Mouse (Mus musculus) C2C12 (cell line): ENCODE results near the gene Nck1. TPM values are rescaled to one million over a fixed set of nuclear protein-coding genes. Genes with fewer than 3 reads are reported as not detected.

Source experiments
- H3K27me3 ChIP-seq: one replicate; pipeline ENCODE4 v1.6.1; 2011; ENCODE audit not compliant: control insufficient read depth, insufficient read depth, insufficient read length
- H3K36me3 ChIP-seq: one replicate; pipeline ENCODE4 v1.6.1; 2011; ENCODE audit not compliant: control insufficient read depth, insufficient read depth
- H3K4me3 ChIP-seq: one replicate; pipeline ENCODE4 v1.5.1; 2011; ENCODE audit warnings: mild to moderate bottlenecking, control low read depth; ENCODE audit not compliant: poor library complexity, insufficient read depth, severe bottlenecking
- H3K79me2 ChIP-seq: one replicate; pipeline ENCODE4 v1.6.1; 2011; ENCODE audit not compliant: control insufficient read depth, insufficient read depth
- H3K79me3 ChIP-seq: one replicate; pipeline ENCODE4 v1.6.1; 2011; ENCODE audit warnings: low read depth, control low read depth
- H3ac ChIP-seq: one replicate; pipeline ENCODE3; 2011; ENCODE audit warnings: low read depth; ENCODE audit not compliant: control insufficient read depth, insufficient read length
- CEBPB ChIP-seq: IDR thresholded peaks from one replicate; pipeline ENCODE4 v1.6.1; 2011; ENCODE audit warnings: low read depth, mild to moderate bottlenecking, control low read depth, moderate library complexity
- CTCF ChIP-seq: IDR thresholded peaks from one replicate; pipeline ENCODE4 v1.5.1; 2011; ENCODE audit not compliant: control insufficient read depth, insufficient read depth, insufficient read length
- FOSL1 ChIP-seq: IDR thresholded peaks from one replicate; pipeline ENCODE4 v1.8.0; 2011; ENCODE audit warnings: mild to moderate bottlenecking, low read length; ENCODE audit not compliant: poor library complexity, insufficient read depth, severe bottlenecking
- MAX ChIP-seq: IDR thresholded peaks from one replicate; pipeline ENCODE4 v1.6.1; 2011; ENCODE audit warnings: mild to moderate bottlenecking, control low read depth
- MYOD1 ChIP-seq: IDR thresholded peaks from one replicate; pipeline ENCODE4 v1.6.1; 2011; ENCODE audit warnings: low read depth; ENCODE audit not compliant: control insufficient read depth, insufficient read length
- MYOG ChIP-seq: IDR thresholded peaks from one replicate; pipeline ENCODE4 v1.6.1; 2011; ENCODE audit not compliant: control insufficient read depth, insufficient read length; ENCODE audit errors: extremely low read depth
- USF1 ChIP-seq: IDR thresholded peaks from one replicate; pipeline ENCODE4 v1.6.1; 2011; ENCODE audit warnings: low read depth, mild to moderate bottlenecking, control low read depth, moderate library complexity
- polyA plus RNA-seq: library from polyadenylated mRNA; unstranded; fragments of >200 nt; fragmentation: generic; extraction: Trizol; gene quantifications from one replicate; pipeline ENCODE4 v1.2.1, GENCODE M21; 2012; ENCODE audit warnings: missing spikeins

Nck1 gene
- polyA plus RNA-seq, 1 experiment, result 17.1 TPM

DNA sequence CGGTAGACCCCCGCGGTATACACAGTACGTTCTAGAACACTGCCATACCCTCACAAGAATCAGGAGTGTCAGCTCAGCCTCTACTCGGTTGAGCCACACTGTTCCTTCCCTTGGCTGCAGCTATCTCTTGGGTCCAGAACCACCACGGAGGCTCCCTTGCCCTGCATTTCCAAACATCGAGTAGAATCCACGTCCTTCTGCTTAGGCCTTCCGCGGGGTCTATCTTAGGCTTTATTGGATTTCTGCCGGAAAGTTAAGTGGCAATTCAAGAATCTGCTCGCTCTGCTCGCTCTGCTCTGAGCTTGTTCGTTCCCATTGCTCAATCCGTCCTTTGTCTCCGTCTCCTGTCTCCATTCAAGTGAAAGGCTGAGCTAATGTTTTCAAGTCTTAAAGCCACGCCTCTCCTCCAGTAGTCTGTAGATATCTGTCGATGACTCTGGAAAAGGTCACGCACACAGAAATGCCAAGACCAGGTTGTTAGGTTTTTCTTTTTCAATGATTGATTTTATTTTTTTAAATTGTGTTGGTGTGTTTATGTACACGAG is 34.3 kb upstream of the Nck1 start:
- Histone ChIP-seq H3K4me3 (no peak overlapping the region), H3ac (no peak overlapping the region), H3K79me3 (no peaks in the 10 kb centered on the region), H3K36me3 (no peaks in the 10 kb centered on the region), H3K79me2 (no peaks in the 10 kb centered on the region), H3K27me3 (no peaks in the 10 kb centered on the region)
- TF ChIP-seq MYOD1 (no peak), USF1 (no peak), MAX (no peak), CTCF (no peak), FOSL1 (no peak), CEBPB (no peak), MYOG (no peak)

DNA sequence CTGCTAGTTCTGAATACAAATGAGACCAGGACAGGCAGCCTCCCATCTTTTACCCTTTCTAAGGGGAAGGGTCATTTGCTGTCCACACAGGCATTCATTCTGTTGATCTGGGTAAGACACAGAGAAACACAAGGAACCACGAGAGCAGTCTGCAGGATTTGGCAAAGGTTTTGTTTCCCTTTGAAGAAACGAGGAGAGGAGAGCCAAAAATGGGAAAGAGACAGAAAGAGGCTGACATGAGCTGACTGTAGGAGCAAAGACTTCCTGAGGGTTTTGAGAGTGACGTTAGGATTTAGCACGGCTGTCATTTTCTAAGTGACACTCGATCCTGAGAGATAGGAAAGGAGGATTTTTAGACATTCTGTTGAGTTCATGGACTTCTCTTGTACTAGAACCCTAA is 28.0 kb upstream of the Nck1 start:
- no peak overlapping the region for H3K4me3 ChIP-seq
- no peak overlapping the region for H3ac ChIP-seq
- H3K36me3 ChIP-seq, result no peaks in the 10 kb centered on the region
- TF ChIP-seq MYOG, result no peak
- no peak for TF ChIP-seq MAX
- no peak for TF ChIP-seq USF1
- no peak for TF ChIP-seq FOSL1
- TF ChIP-seq CTCF, result no peak
- TF ChIP-seq MYOD1, result no peak
- TF ChIP-seq CEBPB, result no peak
- H3K79me3 ChIP-seq, result no peaks in the 10 kb centered on the region
- H3K27me3 ChIP-seq, result no peaks in the 10 kb centered on the region
- no peaks in the 10 kb centered on the region for H3K79me2 ChIP-seq

DNA sequence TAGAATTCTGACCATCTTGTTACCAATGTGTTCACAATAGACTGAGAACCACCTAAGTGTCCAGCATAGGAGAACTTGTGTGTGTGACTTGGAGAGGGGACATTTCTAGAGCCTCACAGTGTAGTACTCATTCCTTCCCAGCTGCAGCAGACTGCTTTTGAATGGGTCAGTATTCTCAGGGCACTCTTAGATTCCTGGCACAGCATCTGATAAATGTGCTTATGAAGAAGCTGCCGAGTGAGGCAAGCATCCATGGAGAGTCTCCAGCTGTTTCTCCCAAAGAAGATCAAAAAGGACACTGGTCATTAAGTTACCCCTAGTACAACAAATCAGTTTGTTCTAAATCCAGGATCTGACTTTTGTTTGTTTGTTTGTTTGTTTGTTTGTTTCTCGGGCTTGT is 27.4 kb upstream of the Nck1 start:
- H3K36me3 ChIP-seq, result no peaks in the 10 kb centered on the region
- no peak for TF ChIP-seq CTCF
- no peak for TF ChIP-seq MYOD1
- no peak for TF ChIP-seq MYOG
- no peak for TF ChIP-seq MAX
- TF ChIP-seq FOSL1, result no peak
- TF ChIP-seq USF1, result no peak
- TF ChIP-seq CEBPB, result no peak
- no peak overlapping the region for H3ac ChIP-seq
- H3K27me3 ChIP-seq, result no peaks in the 10 kb centered on the region
- H3K79me2 ChIP-seq, result no peaks in the 10 kb centered on the region
- no peak overlapping the region for H3K4me3 ChIP-seq
- H3K79me3 ChIP-seq, result no peaks in the 10 kb centered on the region

DNA sequence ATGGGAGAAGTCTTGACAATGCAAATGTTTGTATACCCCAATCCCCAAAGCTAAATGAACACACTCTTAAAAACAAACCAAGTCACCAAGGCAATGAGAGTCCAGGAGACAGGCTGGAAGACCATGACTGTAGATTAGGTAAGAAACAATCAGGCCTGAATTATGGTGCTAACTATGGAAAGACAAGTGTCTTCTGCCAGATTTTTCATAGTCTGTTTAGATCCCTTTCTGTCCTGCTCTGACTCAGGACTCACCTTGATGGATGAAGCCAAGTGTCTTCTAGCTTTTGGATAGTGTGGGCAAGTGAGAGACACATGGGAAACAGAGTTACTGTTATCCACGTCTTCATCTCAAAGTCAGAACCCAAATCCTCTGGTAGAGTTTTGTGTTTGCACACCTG is 25.6 kb upstream of the Nck1 start:
- Histone ChIP-seq H3K4me3 (no peak overlapping the region), H3ac (no peak overlapping the region), H3K27me3 (no peaks in the 10 kb centered on the region), H3K79me3 (no peaks in the 10 kb centered on the region), H3K36me3 (no peaks in the 10 kb centered on the region), H3K79me2 (no peaks in the 10 kb centered on the region)
- no peak for TF ChIP-seq CTCF
- no peak for TF ChIP-seq FOSL1
- no peak for TF ChIP-seq MAX
- no peak for TF ChIP-seq MYOD1
- TF ChIP-seq CEBPB, result no peak
- no peak for TF ChIP-seq MYOG

DNA sequence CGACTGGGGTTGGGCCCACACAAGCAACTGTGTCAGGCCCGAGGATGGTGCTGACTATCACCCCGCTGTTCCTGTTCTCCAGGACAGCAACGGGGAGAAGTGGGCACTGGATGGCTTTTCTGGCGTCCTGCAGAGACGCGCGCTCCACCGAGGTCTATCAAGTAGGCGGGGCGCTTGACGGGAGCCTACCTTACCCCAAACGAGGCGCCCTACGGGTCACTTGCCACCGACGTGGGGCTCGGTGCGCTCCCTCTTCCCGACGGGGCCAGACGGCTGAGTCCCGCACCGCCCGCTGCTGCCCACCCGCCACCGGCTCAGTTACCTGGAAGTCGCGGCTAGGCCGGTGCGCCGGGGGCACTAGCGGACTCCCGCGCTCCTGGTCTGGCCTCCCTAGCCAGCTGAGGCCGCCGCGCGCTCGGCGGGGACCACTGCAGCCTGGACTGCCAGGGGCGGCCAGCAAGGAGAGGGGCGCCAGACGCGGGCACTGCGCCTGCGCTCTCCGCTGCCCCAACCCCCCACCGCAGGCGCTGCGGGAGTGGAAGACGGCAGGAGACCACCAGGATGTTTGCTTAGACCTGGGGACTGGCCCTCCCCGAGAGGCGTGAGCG is 24.8 kb upstream of the Nck1 start, which contains the start of gene Slc35g2:
Slc35g2 (minus strand) TSS at position 465 of the 608 bp plus-strand sequence.
- TF ChIP-seq MYOG (no peak), CTCF (no peak), MAX (no peak), CEBPB (no peak), MYOD1 (no peak), FOSL1 (no peak), USF1 (no peak)
- Histone ChIP-seq H3K79me2 (no peaks in the 10 kb centered on the region), H3K36me3 (no peaks in the 10 kb centered on the region), H3ac (no peak within 1 kb of the TSS), H3K27me3 (no peaks in the 10 kb centered on the region), H3K79me3 (no peaks in the 10 kb centered on the region), H3K4me3 (no peak within 1 kb of the TSS)
